Mouse (Mus musculus): ENCODE data around the gene Lix1l. TPM values are rescaled to one million over a fixed set of nuclear protein-coding genes. Genes with fewer than 3 reads are reported as not detected.
"Not testable (repeated sequence)": the region's sequence is repeated elsewhere in the genome, so short reads cannot be mapped to it uniquely, and the experiment has no call there.

Gene Lix1l
- total RNA-seq, 2 experiments from 2014 or later: 28.3 to 28.6 TPM

DNA sequence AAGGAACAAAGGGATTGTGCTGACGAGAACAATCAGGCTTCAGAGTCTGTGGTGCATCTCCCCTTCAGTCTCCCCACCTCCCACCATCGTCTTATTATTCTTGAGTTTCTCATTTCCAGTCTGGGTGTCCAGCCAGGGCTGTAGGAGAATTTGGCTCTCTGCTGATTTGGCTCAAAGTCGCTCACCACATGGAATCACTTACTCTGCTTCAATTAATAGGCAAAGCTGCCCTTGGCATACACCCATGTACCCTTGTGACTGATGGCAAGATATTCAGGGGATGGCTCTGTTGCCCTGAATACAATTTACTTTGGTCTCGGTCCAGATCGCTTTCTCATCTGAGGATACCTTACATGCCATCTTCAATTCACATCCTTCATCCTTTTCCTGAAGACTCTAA is 2.4 kb downstream of the Lix1l start:
- DNase-seq: no peak
- intact Hi-C loops (cut with DNase I): loop anchor here (2.0 kb wide), 1 partner anchor 29 kb away; no protein-coding TSS in a partner anchor

DNA sequence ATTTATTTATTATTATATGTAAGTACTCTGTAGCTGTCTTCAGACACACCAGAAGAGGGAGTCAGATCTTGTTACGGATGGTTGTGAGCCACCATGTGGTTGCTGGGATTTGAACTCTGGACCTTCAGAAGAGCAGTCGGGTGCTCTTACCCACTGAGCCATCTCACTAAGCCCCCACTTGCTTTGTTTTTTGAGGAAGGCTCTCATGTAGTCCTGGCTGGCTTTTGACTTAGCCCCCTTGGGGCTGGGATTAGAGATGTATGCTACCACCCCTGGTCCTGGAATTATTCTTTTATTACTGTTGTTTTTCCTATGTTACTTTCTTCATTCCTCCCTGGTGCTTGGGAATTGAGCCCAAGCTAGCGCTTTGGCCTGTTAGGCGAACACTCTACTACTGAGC is 5.1 kb downstream of the Lix1l start:
- not testable (repeated sequence) for DNase-seq

DNA sequence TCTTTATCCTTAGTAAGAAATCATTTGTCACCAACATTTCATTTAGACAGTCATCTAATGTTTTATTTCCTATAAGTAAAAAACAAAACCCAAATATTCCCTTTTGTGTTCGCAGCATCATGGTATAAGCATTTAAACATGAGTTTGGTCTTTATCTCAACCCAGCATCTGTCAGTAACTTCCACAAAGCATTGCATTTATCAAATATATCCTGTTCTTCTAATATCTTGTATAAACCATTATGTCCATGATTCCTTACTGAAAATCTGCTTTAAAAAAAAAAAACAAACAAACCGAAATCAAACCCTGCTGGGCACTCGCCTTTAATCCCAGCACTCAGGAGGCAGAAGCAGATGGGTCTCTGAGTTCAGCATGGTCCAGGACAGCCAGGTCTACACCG is 5.7 kb downstream of the Lix1l start:
- DNase-seq: no peak
- intact Hi-C loops (cut with DNase I): no loop called here

More for the DNA sequence above, 5.1 kb downstream of the Lix1l start:
- intact Hi-C loops (cut with DNase I): not testable (repeated sequence)

DNA sequence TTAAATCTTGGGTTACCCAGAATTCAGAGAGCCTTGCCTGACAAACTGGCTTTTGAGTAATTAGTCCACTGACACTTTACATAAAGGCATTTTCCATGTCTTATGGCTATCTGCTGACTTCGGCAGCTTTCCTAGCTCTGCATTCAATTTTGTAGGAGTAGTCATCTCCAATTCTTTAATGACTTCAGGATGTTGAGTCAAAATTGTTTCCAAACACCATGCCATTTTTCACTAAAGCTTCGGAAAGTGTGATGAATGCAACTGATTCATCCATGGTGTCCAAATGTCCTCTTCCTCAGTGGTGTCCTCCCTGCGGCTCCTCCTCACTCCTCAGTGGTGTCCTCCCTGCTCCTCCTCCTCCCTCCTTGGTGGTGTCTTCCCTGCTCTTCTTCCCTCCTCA is 17.0 kb downstream of the Lix1l start:
- no peak for DNase-seq
- intact Hi-C loops (cut with DNase I): no loop called here

DNA sequence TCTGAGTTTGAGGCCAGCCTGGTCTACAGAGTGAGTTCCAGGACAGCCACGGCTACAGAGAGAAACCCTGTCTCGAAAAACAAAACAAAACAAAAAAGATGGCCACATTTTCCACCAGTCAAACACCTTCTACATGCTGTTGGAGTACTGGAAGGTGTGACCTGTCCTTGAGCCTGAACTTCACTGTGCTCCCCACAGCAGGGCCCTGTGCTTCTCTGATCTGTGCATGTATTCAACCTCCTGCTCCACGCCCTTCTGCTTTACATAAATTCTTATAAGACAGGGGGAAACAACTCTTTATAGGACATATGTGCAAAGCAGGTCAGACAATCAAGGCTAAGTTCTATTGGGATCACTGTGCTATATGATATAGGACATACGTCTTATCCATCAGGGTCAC is 22.3 kb downstream of the Lix1l start:
- DNase-seq: no peak
- intact Hi-C loops (cut with DNase I): no loop called here

DNA sequence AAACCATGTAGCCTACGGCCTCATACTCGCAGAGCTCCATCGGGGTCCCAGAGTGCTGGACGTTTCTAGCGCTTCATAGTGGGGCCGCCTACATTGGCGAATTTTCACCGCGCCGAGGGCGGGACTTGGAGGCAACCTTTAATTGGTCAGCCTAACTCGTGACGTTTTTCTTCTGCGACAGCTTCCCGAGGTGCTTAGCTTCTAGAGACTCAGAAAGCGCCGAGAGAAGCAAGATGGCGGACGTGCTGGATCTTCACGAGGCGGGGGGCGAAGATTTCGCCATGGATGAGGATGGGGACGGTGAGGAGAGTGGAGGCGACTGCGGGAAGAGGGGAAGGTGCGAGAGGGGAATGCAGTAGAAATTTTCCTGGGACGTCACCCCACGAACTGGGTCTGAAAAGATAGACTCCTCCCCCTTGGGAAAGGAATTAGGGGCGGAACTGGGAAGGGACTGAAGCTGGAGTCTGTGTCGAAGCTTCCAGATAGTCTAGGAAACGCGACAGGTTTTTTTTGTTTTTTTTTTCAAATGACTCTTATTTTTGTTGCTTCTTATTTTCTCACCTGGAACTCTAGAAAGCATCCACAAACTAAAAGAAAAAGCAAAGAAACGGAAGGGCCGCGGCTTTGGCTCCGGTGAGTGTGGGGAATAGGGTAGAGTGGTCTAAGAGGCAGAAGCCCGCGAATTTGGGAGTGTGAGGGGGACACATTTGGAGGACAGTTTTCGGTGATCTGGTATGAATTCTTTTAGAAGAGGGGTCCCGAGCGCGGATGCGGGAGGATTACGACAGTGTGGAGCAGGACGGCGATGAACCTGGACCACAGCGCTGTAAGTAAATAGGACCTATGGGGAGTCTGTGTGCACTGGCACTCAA is 29.0 kb downstream of the Lix1l start, which contains the start of gene Rbm8a:
Gene Rbm8a, plus strand, starts transcription at position 205 of the 872 bp plus-strand sequence.
- intact Hi-C loops (cut with DNase I): no loop called here

DNA sequence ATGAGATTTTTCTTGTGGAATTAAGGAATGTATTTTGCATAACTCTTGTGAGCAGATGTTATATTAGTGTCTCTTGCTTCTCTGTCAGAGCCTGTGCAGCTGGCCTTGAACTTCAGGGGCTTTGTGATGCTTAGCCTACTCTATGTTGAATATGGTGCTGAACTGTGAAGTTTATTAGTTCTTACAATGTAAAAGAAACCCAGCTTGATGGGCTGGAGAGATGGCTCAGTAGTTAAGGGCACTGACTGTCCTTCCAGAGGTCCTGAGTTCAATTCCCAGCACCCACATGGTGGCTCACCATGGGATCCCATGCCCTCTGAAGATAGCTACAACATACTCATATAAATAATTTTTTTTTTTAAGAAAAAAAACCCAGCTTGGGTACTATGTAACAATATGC is 31.1 kb downstream of the Lix1l start:
- no peak for DNase-seq
- intact Hi-C loops (cut with DNase I): loop anchor here (2.0 kb wide), 1 partner anchor 29 kb away; no protein-coding TSS in a partner anchor

More for the DNA sequence above, 29.0 kb downstream of the Lix1l start, which contains the start of gene Rbm8a:
- DNase-seq: peak; percentile 92 to 97

DNA sequence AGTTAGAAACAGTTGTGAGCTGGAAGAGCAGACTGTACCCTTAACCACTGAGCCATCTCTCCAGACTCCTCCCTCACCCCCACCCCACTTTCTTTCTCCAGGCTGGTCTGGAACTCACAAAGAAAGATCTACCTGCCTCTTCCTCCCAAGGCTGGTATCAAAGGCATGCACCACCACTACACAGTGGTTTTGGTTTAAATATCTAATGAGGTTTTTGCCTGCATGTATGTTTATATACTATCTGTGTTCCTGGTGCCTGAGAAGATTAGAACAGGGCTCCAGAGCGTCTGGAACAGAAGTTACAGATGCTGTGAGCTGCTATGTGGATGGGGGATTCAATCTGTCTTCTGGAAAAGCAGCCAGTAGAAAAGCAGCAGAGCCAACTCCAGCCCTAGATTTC is 33.1 kb downstream of the Lix1l start:
- no peak for DNase-seq
- intact Hi-C loops (cut with DNase I): loop anchor here (2.0 kb wide), 1 partner anchor 53 kb away; no protein-coding TSS in a partner anchor

DNA sequence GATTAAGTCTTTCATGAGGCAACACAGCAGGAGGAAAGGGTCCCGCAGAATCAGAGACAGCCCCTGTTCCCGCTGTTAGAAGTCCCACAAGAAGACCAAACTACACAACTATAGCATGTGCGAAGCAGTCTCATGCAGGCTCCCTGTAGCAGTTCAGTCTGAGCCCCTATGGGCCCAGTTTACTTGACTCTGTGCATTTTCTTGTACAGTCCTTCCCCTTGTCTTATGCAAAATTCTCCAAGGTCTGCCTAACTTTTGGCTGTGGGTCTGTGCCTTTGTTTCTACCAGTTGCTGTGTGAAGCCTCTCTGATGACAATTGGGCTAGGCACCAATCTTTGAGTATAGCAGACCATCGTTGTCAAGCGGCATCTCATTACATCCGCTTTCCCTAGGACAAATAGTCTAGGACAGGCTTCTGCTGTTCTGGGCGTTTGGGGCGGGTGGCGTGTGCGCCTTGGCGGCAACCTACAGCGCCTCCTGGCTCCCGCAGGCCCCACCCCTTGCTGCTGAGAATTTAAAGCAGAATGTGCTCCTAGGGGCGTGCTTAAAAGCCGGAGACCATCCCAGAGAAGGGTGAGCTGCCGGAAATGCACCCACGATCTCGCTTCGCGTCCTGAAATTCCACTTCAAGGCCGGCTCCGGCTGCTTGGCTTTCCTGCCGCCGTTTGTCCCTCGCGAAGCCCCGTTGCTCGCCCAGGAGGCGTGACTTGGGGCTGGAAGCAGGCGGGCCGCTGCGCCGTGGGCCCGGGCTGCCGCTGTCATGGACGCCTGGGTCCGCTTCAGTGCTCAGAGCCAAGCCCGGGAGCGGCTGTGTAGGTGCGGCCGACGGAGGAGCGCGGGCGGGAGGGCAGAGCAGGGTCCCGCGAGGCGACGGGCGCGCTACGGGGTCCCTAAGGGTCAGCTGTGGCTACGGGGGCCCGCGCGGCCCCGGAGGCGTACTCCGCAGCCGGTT is 34.3 kb downstream of the Lix1l start, which contains the start of the genes Pex11b and Gm42957:
Gene Pex11b, plus strand, starts transcription at position 449 of the 952 bp plus-strand sequence.
Gene Gm42957, plus strand, starts transcription at position 547 of the 952 bp plus-strand sequence.
- intact Hi-C loops (cut with DNase I): loop anchor here (2.0 to 5.0 kb wide), 2 partner anchors 54 to 57 kb away; no protein-coding TSS in a partner anchor
- DNase-seq: peak; percentile 89 to 93

DNA sequence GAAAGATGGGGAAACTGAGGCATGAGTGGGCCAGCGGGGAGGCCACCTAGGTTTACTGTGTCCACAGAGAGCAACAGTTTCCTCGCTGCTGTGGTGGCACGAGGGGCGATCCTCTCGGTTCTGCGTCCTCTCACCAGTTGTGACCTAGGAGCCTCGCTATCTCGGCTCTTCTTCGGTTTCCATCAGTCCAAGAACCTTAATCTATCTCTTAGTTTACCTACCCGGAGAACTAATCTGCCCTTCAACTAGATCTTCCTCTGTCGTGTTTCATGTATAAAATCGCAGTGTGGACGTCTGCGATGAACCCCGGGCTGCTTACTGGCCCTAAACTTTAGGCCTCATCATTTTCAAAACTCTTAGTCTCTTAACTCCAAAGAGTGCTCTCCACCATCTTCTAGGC is 35.0 kb downstream of the Lix1l start:
- no peak for DNase-seq
- intact Hi-C loops (cut with DNase I): loop anchor here (2.0 to 5.0 kb wide), 2 partner anchors 55 to 56 kb away; no protein-coding TSS in a partner anchor

DNA sequence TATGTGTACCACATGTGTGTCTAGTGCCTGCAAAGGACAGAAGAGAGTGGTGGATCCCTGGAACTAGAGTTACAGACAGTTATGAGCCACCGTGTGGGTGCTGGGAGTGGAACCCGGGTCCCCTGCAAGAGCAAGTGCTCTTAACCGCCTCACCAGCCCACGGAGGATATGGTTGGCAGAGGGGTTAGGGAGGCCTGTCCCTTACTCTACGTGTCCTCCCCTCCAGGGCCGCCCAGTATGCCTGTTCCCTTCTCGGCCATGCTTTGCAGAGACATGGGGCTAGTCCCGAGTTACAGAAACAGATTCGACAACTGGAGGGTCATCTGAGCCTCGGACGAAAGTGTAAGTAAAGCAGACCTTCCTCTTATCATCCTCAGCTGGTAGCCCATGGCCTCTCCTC is 35.5 kb downstream of the Lix1l start:
- DNase-seq: no peak
- intact Hi-C loops (cut with DNase I): loop anchor here (5.0 kb wide), 1 partner anchor 56 kb away; no protein-coding TSS in a partner anchor

DNA sequence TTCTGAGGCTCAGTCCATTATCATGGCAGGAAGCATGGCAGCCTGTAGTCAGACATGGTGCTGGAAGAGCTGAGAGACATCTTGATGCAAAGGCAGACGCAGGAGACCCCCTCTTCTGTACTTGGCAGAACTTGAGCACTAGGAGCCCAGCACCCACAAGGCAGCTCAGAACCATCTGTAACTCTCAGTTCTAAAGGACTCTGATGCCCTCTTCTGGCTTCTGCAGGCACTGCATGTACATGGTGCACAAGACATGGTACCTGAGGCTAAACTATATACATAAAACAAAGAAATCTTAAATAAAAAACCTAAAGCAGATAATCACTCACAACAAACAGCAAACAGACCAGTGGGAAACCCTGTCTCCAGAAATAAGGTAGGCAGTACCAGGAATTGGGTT is 38.3 kb downstream of the Lix1l start:
- intact Hi-C loops (cut with DNase I): loop anchor here (2.0 to 5.0 kb wide), 2 partner anchors 53 to 92 kb away; no protein-coding TSS in a partner anchor
- peak; percentile 60 to 77 for DNase-seq

DNA sequence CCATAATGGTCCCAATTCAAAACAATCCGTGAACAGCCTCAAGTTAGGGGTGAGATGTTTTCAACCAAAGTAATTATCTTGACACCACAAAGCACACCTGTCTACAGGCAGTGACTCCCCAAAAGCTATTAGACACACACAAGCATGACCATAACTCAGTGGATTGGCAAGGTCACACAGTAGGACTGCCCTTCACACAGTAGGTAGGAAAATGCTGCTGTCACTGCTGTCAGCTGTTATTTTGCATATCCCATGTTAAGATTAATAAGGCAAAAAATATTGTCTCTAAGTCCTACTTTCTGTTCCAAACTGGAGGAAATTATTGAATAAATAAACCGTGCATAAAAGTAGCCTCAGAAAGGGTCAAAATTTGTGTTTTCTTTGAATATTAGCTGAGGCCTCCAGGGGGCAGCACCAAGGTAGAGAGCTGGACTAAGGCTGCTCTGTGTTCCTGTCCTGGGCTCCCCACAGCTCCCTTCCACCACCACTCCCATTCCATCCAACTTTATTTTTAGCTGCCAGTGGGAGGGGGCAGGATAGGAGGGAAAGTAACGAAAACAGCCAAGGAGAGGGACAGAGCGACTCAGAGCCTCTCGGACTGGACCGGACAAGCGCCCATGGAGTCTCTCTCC is 44.2 kb downstream of the Lix1l start, which contains the start of gene Itga10:
Gene Itga10, plus strand, starts transcription at position 567 of the 632 bp plus-strand sequence.
- DNase-seq: peak; percentile 49 to 66
- intact Hi-C loops (cut with DNase I): loop anchor here (5.0 kb wide), 1 partner anchor 62 kb away; the partner anchor contains the start of gene Nudt17

DNA sequence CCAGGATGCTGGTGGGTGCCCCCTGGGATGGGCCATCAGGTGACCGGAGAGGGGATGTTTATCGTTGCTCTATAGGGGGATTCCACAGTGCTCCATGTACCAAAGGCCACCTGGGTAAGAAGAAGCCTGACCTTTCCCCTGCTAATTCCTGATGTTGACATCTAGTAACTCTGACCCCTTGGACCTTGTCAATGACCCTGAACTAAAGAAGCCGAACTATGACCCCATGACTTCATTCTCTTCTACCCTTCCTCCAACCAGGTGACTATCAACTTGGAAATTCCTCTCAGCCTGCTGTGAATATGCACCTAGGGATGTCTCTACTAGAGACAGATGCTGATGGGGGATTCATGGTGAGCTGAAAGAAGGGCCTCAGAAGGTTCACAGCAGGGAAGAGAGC is 46.4 kb downstream of the Lix1l start:
- intact Hi-C loops (cut with DNase I): loop anchor here (5.0 kb wide), 1 partner anchor 60 kb away; the partner anchor contains the start of gene Nudt17
- no peak for DNase-seq

DNA sequence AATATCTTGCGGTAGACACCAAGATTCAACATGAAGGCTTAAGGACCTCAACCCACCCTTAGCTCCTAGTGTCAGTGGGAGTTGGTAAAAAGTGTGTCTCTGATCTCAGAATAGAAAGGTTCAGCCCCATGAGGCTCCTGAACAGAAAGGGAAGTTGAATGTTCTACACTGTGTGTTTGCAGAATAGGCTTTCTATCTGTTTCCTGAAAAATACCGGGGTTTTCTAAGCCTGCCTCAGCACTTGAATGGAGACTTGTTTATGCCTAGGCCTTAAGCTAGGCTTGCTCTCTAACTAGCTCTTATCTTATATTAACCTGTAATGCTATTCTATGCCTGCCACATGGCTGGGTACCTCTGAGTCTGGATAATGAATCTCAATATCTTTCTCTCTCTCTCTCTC is 60.0 kb downstream of the Lix1l start:
- intact Hi-C loops (cut with DNase I): no loop called here
- no peak for DNase-seq

DNA sequence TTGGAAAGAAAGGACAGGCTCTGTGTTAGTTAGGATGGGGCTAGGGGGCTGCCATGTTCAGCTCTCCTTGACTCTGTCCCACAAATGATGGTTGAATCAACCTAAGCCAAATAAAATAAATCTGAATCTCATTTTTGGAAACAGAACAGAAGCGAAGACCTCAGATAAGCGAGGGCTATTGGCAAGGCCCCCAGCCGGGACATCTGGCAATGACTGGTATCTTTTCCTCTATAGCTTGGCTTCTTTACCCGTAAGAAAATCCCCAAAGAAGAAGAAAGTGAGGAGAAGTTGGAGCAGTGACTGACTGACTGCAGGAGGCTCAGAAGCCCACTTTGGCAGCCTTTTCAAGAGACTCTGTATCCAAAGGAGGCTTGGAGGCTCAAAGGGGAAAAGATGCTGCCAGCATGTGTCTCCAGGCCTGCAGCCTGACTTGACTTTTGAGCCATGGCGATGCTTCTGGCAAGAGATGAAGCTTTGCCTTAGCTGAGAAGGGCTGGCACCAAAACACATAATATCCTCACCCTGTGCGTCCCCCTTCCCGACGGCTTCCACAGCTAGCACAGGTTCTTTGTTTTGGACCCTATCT is 61.9 kb downstream of the Lix1l start:
- intact Hi-C loops (cut with DNase I): no loop called here
- no peak for DNase-seq

DNA sequence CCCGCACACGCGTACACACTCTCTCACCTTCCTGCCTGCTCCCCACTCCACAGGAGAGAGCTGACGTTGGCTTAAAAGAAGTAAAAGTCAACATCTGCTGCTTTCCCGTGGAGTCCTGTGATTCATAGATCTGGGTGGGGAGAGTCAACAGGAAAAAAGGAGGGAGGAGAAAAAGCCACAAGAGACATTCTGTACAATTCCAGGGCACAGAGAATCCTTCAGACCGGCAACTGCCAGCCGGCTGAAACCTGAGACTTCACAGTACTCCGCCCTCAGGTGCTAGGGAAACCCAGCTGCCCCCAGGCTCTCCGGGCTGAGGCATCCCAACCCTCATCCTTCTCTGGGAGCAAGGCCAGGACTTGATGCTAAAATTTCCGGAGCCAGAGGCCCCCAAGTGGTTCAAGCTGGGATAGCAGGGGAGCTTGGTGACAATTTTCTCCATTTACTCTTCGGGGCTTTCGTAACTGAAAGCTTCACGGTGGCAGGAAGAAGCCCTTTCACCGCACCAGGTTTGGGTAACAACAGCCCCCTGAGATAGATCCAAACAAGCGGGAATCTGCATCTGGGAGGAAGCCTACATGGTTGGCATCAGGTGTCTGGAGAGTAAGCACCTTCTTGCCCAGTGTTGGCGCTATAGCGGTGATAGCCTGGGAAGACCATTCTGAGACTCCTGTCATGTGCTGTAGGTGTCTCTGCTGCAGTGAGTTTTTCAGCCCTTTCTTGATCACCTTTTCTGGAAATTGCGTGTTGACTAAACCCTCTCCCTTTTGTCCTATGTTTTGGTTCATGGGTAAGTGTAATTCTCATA is 62.7 kb downstream of the Lix1l start:
- peak; percentile 82 to 89 for DNase-seq
- intact Hi-C loops (cut with DNase I): no loop called here

DNA sequence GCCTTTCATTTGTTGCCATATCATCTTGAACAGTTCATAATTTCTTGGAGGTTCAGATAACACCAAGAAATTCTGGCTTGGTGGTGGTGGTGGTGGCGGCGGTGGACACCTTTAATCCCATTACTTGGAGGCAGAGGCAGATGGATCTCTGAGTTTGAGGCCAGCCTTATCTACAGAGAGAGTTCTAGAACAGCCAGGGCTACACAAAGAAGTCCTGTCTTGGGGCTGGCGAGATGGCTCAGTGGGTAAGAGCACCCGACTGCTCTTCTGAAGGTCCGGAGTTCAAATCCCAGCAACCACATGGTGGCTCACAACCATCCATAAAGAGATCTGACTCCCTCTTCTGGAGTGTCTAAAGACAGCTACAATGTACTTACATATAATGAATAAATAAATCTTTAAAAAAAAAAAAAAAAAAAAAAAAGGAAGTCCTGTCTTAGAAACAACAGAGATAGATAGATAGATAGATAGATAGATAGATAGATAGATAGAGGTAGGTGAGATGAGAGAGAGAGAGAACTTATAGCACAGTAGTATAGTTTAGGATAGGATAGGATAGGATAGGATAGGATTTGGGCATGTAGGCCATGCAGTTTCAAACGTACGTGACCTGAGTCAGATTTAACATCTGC is 64.9 kb downstream of the Lix1l start:
- intact Hi-C loops (cut with DNase I): loop anchor here (5.0 kb wide), 1 partner anchor 41 kb away; the partner anchor contains the start of gene Nudt17

More for the DNA sequence above, 64.9 kb downstream of the Lix1l start:
- DNase-seq: not testable (repeated sequence)
